Mouse (Mus musculus) gastrocnemius, adult 2 months (tissue): ENCODE data around the gene Rep15. TPM values are rescaled to one million over a fixed set of nuclear protein-coding genes. Genes with fewer than 3 reads are reported as not detected.

Experiments
- DNase-seq: peaks from one replicate; pipeline ENCODE4 v3.0.0; 2022
- H3K27ac ChIP-seq: fragments of 200-600 bp; 2 replicates; pipeline ENCODE4 v1.8.1; 2022; ENCODE audit warnings: mild to moderate bottlenecking
- H3K4me3 ChIP-seq: fragments of 200-600 bp; 2 replicates; pipeline ENCODE4 v1.8.1; 2022; ENCODE audit warnings: mild to moderate bottlenecking, moderate library complexity
- CTCF ChIP-seq: fragments of 200-600 bp; IDR thresholded peaks from 2 replicates; pipeline ENCODE4 v1.8.1; 2022; ENCODE audit warnings: antibody characterized with exemption, mild to moderate bottlenecking, moderate library complexity
- intact Hi-C: fragments of 180-260 bp; cut with DNase I; formaldehyde crosslinking; loops from one replicate; pipeline ENCODE4 v1.15.1; 2025
- total RNA-seq, 2 experiments: library from RNA; stranded (reverse); gene quantifications; 2 replicates each; pipeline ENCODE4 v1.2.3; 2021

The Rep15 gene
- total RNA-seq, 2 experiments from 2014 or later = 0.59 to 0.66 TPM

- H3K27ac ChIP-seq = no peak overlapping the region
- H3K4me3 ChIP-seq = no peak overlapping the region
- DNase-seq = no peak
- TF ChIP-seq CTCF = no peak
- intact Hi-C loops = no loop called here
These were observed 44.5 kb downstream of the Rep15 start for GRCm38 (mm10) chr6:147076878-147077277.

- H3K27ac ChIP-seq = no peak overlapping the region
- TF ChIP-seq CTCF = no peak
- H3K4me3 ChIP-seq = no peak overlapping the region
- intact Hi-C loops = no loop called here
- no peak for DNase-seq
These were observed 47.5 kb downstream of the Rep15 start for GRCm38 (mm10) chr6:147079919-147080318.

Other genes with a start within 250 kb of the Rep15 start
- gene Arntl2, start 236.5 kb upstream of the Rep15 start, total RNA-seq = under 1 TPM; 0.50 to 0.99 TPM
- gene Smco2, start 182.5 kb upstream of the Rep15 start, total RNA-seq = not detected
- gene Ppfibp1, start 144.1 kb upstream of the Rep15 start, total RNA-seq = 10 to 100 TPM; 40.3 to 44.8 TPM
- not detected for gene 1700034J05Rik, start 78.2 kb upstream of the Rep15 start, total RNA-seq
- 10 to 100 TPM; 37.4 to 52.4 TPM for gene Mrps35, start 10.2 kb downstream of the Rep15 start, total RNA-seq
- gene Mansc4, start 54.4 kb downstream of the Rep15 start, total RNA-seq = not detected
- 1 to 10 TPM; 1.7 to 2.2 TPM for gene Klhl42, start 58.8 kb downstream of the Rep15 start, total RNA-seq
- 1 to 10 TPM in 1 of 2 experiments, under 1 TPM in 1; 0.78 to 3.0 TPM for gene Pthlh, start 231.6 kb downstream of the Rep15 start, total RNA-seq